Mouse (Mus musculus) heart, adult 8-10 months (tissue): ENCODE results near the gene Pfas. TPM values are rescaled to one million over a fixed set of nuclear protein-coding genes. Genes with fewer than 3 reads are reported as not detected.

ENCODE experiments used
- DNase-seq: peaks from one replicate; pipeline ENCODE4 v3.0.0; 2022; ENCODE audit warnings: low spot score
- total RNA-seq, 4 experiments: library from RNA; stranded (reverse); gene quantifications; 2 replicates each; pipeline ENCODE4 v1.2.4; 2022

Gene Pfas
- total RNA-seq = 1 to 10 TPM; 4.5 to 8.2 (median 5.3) TPM

- peak; percentile 82 for DNase-seq
Measured at GRCm38 (mm10) chr11:69008182-69009121, at the start of gene Pfas. Gene Pfas, minus strand, starts transcription at chr11:69008460.

DNA sequence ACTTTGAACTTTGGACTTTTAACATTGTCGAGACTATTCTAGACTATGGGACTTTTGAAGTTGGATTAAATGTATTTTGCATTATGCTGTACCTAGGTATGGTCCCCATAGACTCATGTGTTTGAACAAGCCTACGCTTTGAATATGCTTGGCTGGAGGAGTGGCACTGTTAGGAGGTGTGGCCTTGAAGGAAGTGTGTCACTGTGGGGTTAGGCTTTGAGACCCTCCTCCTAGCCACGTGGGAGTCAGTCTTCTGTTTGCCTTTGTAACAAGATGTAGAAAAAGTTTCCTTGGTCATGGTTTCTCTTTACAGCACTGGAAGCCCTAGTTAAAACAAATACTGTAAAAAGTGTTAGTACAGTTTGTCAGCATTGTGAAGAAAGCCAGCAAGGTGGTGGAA is 45.6 kb upstream of the Pfas start:
- DNase-seq = no peak

- DNase-seq = no peak
Measured at GRCm38 (mm10) chr11:69052824-69053421, 44.7 kb upstream of the Pfas start.

DNA sequence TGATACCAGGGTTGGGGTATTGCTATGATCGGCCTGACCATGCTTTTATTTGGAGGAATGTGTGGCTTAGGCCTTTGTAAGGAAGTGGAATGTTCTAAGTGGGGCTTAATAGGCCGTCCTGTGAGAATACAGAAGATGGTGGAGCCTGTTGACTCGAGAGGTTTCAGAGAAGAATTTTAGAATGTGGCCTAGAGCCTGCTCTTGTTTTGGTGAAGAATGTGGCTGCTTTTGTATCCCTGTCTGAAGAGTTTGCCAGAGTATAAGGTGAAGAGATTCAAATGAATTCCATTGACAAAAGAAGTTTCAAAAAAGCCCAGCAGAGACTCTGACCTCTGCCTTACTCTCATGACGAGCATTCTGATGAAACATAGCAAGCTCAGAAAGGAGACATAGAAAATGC is 43.5 kb upstream of the Pfas start:
- DNase-seq = no peak

GRCm38 (mm10) chr11:69050748-69051147 is 42.5 kb upstream of the Pfas start:
- DNase-seq = no peak

DNA sequence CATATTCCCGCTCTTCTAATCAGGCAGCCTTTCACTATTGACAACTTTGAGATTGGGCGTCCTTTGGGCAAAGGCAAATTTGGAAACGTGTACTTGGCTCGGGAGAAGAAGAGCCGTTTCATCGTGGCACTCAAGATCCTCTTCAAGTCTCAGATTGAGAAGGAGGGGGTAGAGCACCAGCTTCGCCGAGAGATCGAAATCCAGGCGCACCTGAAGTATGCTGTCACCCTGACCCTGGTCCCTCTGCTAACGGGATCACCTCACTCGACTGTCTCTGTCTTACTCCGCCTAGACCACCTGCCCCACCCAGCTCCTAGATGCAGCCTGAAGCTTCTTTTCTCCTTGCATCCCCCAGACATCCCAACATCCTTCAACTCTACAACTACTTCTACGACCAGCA is 39.9 kb upstream of the Pfas start:
- DNase-seq = no peak

DNA sequence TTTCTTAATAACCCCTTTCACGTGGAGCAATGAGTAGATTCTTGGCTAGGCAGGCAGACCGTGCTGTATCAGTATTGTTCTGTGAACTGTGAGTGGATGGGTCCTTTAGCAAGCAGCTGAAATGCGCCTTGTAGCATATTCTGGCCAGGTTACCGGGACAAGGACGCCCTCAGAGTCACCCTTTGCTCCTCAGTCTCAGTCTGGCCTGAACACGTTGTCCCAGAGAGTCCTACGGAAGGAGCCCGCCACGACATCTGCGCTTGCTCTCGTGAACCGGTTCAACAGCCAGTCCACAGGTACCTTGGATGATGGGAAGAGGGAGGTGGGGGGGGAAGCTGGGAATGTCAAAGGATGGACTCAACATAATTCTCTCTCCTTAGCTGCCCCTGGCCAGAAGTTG is 39.3 kb upstream of the Pfas start:
- DNase-seq = no peak

DNA sequence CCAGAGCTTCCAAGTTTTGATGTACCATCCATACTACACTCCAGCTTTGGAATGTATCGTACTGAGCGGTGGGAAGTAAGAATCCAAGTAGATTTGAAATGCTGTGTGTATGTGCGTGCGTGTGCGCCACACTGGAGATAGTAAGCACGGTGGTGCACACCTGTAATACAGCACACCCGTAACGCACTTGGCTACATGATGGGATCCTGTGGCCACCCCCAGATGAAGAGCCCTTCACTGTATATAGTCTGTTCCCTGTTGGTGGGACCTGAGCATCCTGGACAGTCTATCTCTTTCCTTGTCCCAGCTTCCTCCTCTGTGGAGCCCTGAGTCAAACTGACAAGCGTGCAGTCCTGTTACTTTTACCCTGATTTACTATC is 38.1 kb upstream of the Pfas start:
- DNase-seq = no peak

DNA sequence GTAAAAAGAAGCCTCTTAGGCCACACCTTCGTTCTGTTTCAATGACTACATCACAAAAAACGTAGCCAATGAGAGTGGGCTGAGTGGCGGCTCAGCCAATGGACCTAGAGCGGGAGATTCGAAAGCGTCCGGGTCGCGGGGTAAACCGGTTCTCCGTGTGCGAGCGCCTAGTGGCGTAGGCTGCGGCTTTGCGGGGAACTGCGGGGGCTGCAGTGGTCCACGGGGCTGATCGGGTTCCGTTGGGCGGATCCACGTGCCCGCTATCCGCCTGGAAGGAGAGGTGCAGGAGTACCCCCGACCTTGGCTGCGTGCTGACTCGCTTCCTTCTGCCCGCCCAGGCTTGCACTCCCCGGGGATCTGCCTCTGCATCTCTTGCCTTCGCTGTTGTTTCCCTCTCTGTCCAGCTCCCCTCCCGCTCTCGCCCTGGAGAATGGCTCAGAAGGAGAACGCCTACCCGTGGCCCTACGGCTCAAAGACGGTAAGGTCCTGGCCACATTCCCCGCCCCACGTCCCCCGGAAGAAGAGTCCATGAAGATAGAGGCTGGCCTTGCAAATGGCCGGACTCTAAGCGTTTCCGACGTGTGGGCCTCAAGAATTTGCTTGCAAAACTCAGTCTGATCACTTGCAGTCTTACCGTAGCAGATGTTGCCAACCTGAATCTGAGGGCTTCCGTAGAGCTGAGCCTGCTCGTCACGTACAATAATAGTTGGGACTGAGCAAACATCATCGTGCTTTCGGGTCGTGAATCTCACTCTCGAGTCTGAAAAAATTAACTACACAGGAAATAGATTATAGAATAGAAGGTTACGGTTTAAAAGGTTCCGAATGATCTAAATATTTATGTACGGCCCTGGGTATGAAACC is 37.5 kb upstream of the Pfas start, which contains the start of gene Aurkb:
Aurkb (plus strand) TSS at position 117 of the 864 bp plus-strand sequence.
- peak; percentile 81 for DNase-seq

DNA sequence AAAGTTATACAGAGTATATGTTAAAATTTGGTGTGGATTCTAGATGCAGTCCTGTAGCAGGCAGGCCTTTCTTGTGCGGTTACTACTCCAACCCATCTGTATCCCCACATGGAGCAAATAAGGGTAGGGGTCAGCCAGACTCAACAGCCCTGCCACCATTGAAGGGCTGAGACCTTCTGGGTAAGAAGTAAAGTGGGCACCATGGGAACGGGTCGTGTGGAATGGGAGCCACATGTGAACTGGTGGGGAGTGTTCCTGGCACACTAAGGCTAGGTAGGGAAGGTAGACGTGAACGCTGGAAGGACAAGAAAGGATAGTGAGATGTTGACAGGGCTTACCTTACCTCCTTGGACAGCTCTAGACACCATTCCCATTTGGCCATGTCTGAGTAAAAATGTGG is 29.9 kb upstream of the Pfas start:
- no peak for DNase-seq

GRCm38 (mm10) chr11:69037231-69038061 is 29.2 kb upstream of the Pfas start:
- DNase-seq = peak; percentile 90

DNA sequence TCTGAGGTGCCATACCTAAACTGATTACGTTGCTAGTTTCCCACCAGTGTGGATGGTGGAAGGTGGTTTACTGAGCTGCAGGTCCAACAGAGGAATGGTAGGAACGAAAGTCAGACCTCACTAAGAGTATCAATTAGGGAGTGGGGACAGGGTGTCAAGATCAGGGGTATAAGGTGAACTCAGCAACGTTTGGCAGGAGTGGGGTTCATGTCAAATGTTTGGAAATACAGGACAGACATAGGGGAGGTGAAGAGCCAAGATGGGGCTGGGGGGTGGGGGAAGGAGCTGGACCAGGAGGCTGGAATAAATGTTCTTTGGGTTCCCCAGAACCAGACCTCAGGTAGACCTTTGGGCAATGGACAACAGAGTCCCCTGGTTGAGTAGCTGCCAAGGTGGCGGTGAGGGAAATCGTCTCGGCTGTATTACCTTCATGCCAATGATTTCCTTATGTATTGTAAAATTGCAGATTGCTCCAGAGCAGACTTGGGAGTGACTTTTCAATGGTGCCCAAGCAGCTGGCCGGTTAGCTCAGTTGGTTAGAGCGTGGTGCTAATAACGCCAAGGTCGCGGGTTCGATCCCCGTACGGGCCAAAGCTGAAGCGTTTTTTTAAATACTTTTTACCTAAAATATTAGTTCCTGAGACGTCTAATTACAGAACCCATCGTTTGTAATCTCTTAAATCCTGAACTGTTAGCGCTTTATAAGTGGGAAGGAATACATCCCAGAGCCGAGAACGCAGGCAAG is 28.4 kb upstream of the Pfas start:
- DNase-seq = peak; percentile 94

GRCm38 (mm10) chr11:69035849-69036248 is 27.6 kb upstream of the Pfas start:
- DNase-seq = peak; percentile 91

DNA sequence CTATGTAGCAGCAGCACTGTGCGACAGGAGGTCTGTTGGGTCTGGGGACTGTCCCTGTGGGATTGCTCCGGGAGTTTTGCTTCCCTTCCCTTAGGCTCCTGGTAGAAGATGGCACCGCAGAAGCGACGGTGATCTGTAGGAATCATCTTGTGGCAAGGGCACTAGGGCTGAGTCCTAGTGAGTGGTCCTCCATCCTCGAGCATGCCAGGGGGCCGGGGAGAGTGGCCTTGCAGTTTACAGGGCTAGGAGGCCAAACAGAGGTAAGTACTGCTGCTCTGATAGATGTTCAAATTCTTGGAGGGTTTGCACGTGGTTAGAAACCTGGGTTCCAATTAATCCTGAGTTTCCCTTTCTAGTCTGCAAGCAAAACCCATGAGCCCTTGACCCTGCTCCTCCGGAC is 27.2 kb upstream of the Pfas start:
- DNase-seq = no peak

- DNase-seq = no peak
Measured at GRCm38 (mm10) chr11:69034585-69034984, 26.3 kb upstream of the Pfas start.

DNA sequence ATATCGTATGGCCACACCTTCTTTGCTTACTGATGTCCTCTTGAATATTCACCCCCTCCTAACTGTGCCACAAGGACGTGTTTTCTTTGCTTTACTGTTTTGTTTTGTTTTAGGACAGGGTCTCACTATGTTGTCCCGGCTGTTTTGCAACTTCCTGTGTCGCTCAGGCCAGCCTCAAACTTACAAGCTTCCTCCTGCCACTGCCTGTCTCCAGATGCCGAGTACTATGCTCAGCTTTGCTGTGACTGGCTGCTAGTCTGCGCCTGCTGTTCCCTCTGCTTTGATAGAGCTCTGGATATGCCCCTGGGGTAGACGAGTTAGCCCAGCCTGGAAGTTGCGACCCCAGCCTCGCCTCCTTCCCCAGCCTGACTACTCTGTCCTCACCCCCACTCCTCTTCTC is 25.3 kb upstream of the Pfas start:
- DNase-seq = no peak

DNA sequence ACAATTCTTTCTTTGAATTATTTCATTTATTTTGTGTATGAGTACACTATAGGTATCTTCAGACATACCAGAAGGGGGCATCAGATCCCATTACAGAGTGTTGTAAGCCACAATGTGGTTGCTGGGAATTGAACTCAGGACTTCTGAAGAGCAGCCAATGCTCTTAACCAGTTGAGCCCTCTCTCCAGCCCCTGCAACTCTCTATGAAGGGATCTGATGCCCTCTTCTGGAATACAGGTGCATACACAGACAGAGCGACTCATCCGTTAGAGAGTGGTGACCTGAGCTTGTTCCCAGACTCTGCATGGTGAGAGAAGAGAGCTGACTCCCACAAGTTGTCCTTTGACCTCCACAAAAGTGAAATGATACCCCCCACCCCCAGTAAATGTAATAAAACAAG is 20.5 kb upstream of the Pfas start:
- DNase-seq = no peak

GRCm38 (mm10) chr11:69026562-69026961 is 18.3 kb upstream of the Pfas start:
- no peak for DNase-seq

- no peak for DNase-seq
Measured at GRCm38 (mm10) chr11:69020691-69021090, 12.4 kb upstream of the Pfas start.

DNA sequence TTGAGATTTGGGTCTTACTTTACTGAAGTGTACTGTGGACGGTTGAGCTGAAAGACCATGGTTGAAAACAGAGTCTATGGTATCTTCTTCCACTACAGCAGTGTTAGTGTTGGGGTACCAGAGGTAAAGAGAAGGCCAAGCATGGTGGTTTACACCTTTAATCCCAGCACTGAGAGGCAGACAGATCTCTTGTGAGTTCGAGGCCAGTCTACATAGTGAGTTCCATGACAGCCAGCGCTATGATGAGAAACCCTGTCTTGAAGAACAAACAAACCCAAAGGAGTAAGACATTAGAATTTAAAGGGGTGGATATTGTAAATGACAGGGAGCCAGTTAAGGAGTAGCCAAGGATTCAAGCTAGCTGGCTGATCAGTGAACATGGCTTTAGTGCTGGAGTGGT is 8.5 kb upstream of the Pfas start:
- DNase-seq = no peak
